ENCODE assay signal across 8 mouse cellular contexts in the genomic region with DNA sequence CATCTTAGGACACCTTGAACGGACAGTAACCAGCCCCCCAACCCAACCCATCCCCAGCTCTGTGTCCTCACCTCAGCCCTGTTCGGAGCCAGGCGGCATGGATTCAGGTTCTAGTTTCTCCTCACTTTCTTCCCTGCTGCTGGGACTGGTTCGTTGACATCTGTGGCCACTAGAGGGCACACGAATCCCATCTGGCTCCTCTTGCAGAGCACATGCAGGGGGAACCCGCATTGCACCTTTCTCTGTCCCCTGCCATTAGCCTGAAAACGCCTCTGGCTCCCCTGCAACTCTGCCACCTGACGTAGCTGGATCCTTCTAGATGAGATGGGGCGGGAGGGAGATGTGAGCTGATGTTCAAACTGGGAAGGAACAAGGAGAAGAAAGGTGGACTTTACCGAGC. TPM values are rescaled to one million over a fixed set of nuclear protein-coding genes. Genes with fewer than 3 reads are reported as not detected.
DNase-seq lines count a peak whose midpoint lies in the region; ATAC-seq lines count a peak whose summit lies in the region.

No protein-coding gene starts in this region.

- no peak overlapping the region for H3K9ac ChIP-seq in embryonic facial prominence, embryonic 12.5 days
- no peak overlapping the region for H3K9ac ChIP-seq in limb, embryonic 13.5 days
- H3K9ac ChIP-seq in midbrain, embryonic 15.5 days, result no peak overlapping the region

- peak; percentile 71 for DNase-seq in 3T3-L1 (ENCODE audit: low read depth, low spot score)
- DNase-seq in adrenal gland, postnatal 25 days, result peak; percentile 71
- DNase-seq in heart, adult 8-10 months (ENCODE audit: low spot score), result peak; percentile 62
- peak; percentile 64 to 76 for DNase-seq in kidney, adult 8-10 months
- peak; percentile 36 to 81 for DNase-seq in spleen, postnatal 10 days (ENCODE audit: low spot score in 2 of 2)

- no peak overlapping the region; the same call in 1 of the 2 replicates for H3K4me3 ChIP-seq in embryonic facial prominence, embryonic 12.5 days
- peak overlapping the region; percentile 23 for H3K4me3 ChIP-seq in limb, embryonic 13.5 days
- peak overlapping the region; percentile 22 for H3K4me3 ChIP-seq in midbrain, embryonic 15.5 days

- no peaks in the 10 kb centered on the region for H3K9me3 ChIP-seq in embryonic facial prominence, embryonic 12.5 days
- no peaks in the 10 kb centered on the region for H3K9me3 ChIP-seq in limb, embryonic 13.5 days
- no peaks in the 10 kb centered on the region for H3K9me3 ChIP-seq in midbrain, embryonic 15.5 days

- H3K27ac ChIP-seq in embryonic facial prominence, embryonic 12.5 days, result no peak overlapping the region
- no peak overlapping the region for H3K27ac ChIP-seq in limb, embryonic 13.5 days
- H3K27ac ChIP-seq in midbrain, embryonic 15.5 days, result no peak overlapping the region

- peaks cover 18% of the 10 kb centered on the region for H3K36me3 ChIP-seq in embryonic facial prominence, embryonic 12.5 days
- H3K36me3 ChIP-seq in limb, embryonic 13.5 days, result peaks cover 17% of the 10 kb centered on the region
- H3K36me3 ChIP-seq in midbrain, embryonic 15.5 days (replicated peaks), result peaks cover 15% of the 10 kb centered on the region

- H3K4me1 ChIP-seq in embryonic facial prominence, embryonic 12.5 days, result peaks cover 16% of the 10 kb centered on the region
- peaks cover 39% of the 10 kb centered on the region for H3K4me1 ChIP-seq in limb, embryonic 13.5 days
- H3K4me1 ChIP-seq in midbrain, embryonic 15.5 days, result peaks cover 40% of the 10 kb centered on the region

- ATAC-seq in embryonic facial prominence, embryonic 12.5 days (ENCODE audit: insufficient number of reproducible peaks, insufficient read depth, low FRiP score, low TSS enrichment), result 0 out of 2 replicates have a peak, but pooled peaks have one; percentile 50
- ATAC-seq in limb, embryonic 13.5 days (ENCODE audit: low FRiP score, low read depth), result 0 out of 2 replicates have a peak, but pooled peaks have one; percentile 15
- 0 out of 2 replicates have a peak, but pooled peaks have one; percentile 14 for ATAC-seq in midbrain, embryonic 15.5 days (replicated peaks)

- H3K4me2 ChIP-seq in embryonic facial prominence, embryonic 12.5 days (replicated peaks), result peak overlapping the region; percentile 41
- H3K4me2 ChIP-seq in limb, embryonic 13.5 days (replicated peaks), result peak overlapping the region; percentile 61
- H3K4me2 ChIP-seq in midbrain, embryonic 15.5 days, result peak overlapping the region; percentile 47

- H3K27me3 ChIP-seq in embryonic facial prominence, embryonic 12.5 days, result 0 out of 2 replicates have a peak, but pooled peaks cover 2% of the 10 kb centered on the region
- H3K27me3 ChIP-seq in limb, embryonic 13.5 days, result no peaks in the 10 kb centered on the region
- H3K27me3 ChIP-seq in midbrain, embryonic 15.5 days (replicated peaks), result no peaks in the 10 kb centered on the region

- WGBS in embryonic facial prominence, embryonic 12.5 days, result 3% methylated on average over 10 of the region's 10 CpGs
- 4% methylated on average over 10 of the region's 10 CpGs for WGBS in limb, embryonic 13.5 days
- WGBS in midbrain, embryonic 15.5 days, result 4% methylated on average over 10 of the region's 10 CpGs

RNA-seq across cellular contexts. Expression of a gene that starts 4.2 kb away (rescaled TPM):
- total RNA-seq in adrenal gland, postnatal 25 days (2021), result 9.4 and 11.0 TPM in 2 replicates
- 5.4 and 5.7 TPM in 2 replicates for polyA plus RNA-seq in embryonic facial prominence, embryonic 12.5 days (2016; fragmentation: Nextera tagmentation; extraction: Ambion mirVana)
- 1 to 10 TPM in 2 of 4 experiments, under 1 TPM in 2; 0.81 to 1.4 (median 1.1) TPM for total RNA-seq in heart, adult 8-10 months (2022)
- polyA plus RNA-seq in limb, embryonic 13.5 days (2015; fragmentation: Nextera tagmentation; extraction: Ambion mirVana), result 7.0 and 7.2 TPM in 2 replicates
- polyA plus RNA-seq in midbrain, embryonic 15.5 days (2015; fragmentation: Nextera tagmentation; extraction: Ambion mirVana), result 10.0 and 11.2 TPM in 2 replicates

RNA-seq across cellular contexts. Expression of a gene that starts 16.4 kb away (rescaled TPM):
- 0.24 and 0.49 TPM in 2 replicates for total RNA-seq in adrenal gland, postnatal 25 days (2021)
- polyA plus RNA-seq in embryonic facial prominence, embryonic 12.5 days (2016; fragmentation: Nextera tagmentation; extraction: Ambion mirVana), result 0.35 and 0.41 TPM in 2 replicates
- total RNA-seq in heart, adult 8-10 months (2022), result 10 to 100 TPM; 30.2 to 58.6 (median 38.0) TPM
- 0.11 and 0.13 TPM in 2 replicates for polyA plus RNA-seq in limb, embryonic 13.5 days (2015; fragmentation: Nextera tagmentation; extraction: Ambion mirVana)
- 0.30 and 0.42 TPM in 2 replicates for polyA plus RNA-seq in midbrain, embryonic 15.5 days (2015; fragmentation: Nextera tagmentation; extraction: Ambion mirVana)

RNA-seq across cellular contexts. Expression of a gene that starts 42.8 kb away (rescaled TPM):
- 1.1 and 2.6 TPM in 2 replicates for total RNA-seq in adrenal gland, postnatal 25 days (2021)
- polyA plus RNA-seq in embryonic facial prominence, embryonic 12.5 days (2016; fragmentation: Nextera tagmentation; extraction: Ambion mirVana), result 0.23 and 0.38 TPM in 2 replicates
- not detected for total RNA-seq in heart, adult 8-10 months (2022)
- 1.2 and 1.5 TPM in 2 replicates for polyA plus RNA-seq in limb, embryonic 13.5 days (2015; fragmentation: Nextera tagmentation; extraction: Ambion mirVana)
- 0.24 and 0.26 TPM in 2 replicates for polyA plus RNA-seq in midbrain, embryonic 15.5 days (2015; fragmentation: Nextera tagmentation; extraction: Ambion mirVana)
